Mouse (Mus musculus): Measurements from ENCODE around the gene B3gnt8.

B3gnt8 gene

GRCm38 (mm10) chr7:25618865-25619721 lies 7.4 kb upstream of the B3gnt8 start, which contains the start of gene Dmac2:
Gene Dmac2 (plus strand): TSS chr7:25619414.
- in situ Hi-C loops (cut with MseI, MboI): no loop called here

- in situ Hi-C loops (cut with MseI, MboI): no loop called here
These were observed 6.8 kb upstream of the B3gnt8 start for GRCm38 (mm10) chr7:25619722-25619991.

- in situ Hi-C loops (cut with MseI, MboI): no loop called here
These were observed 6.4 kb upstream of the B3gnt8 start for GRCm38 (mm10) chr7:25620101-25620500.

GRCm38 (mm10) chr7:25620751-25621150 lies 5.7 kb upstream of the B3gnt8 start:
- in situ Hi-C loops (cut with MseI, MboI): no loop called here

- in situ Hi-C loops (cut with MseI, MboI): no loop called here
These were observed 2.5 kb upstream of the B3gnt8 start for GRCm38 (mm10) chr7:25623857-25624370.

GRCm38 (mm10) chr7:25624851-25625250 lies 1.6 kb upstream of the B3gnt8 start:
- in situ Hi-C loops (cut with MseI, MboI): no loop called here

GRCm38 (mm10) chr7:25625594-25626250 lies 732 bp upstream of the B3gnt8 start:
- in situ Hi-C loops (cut with MseI, MboI): no loop called here

- in situ Hi-C loops (cut with MseI, MboI): no loop called here
These were observed 1.2 kb downstream of the B3gnt8 start for GRCm38 (mm10) chr7:25627431-25628322.

GRCm38 (mm10) chr7:25628323-25628620 lies 1.8 kb downstream of the B3gnt8 start:
- in situ Hi-C loops (cut with MseI, MboI): no loop called here

GRCm38 (mm10) chr7:25632679-25633078 lies 6.2 kb downstream of the B3gnt8 start:
- in situ Hi-C loops (cut with MseI, MboI): no loop called here

- in situ Hi-C loops (cut with MseI, MboI): no loop called here
These were observed 9.9 kb downstream of the B3gnt8 start for GRCm38 (mm10) chr7:25636373-25636772.

GRCm38 (mm10) chr7:25637099-25637498 lies 10.6 kb downstream of the B3gnt8 start:
- in situ Hi-C loops (cut with MseI, MboI): no loop called here

- in situ Hi-C loops (cut with MseI, MboI): no loop called here
These were observed 13.3 kb downstream of the B3gnt8 start for GRCm38 (mm10) chr7:25639754-25640153.

GRCm38 (mm10) chr7:25644136-25644535 lies 17.7 kb downstream of the B3gnt8 start:
- in situ Hi-C loops (cut with MseI, MboI): no loop called here

GRCm38 (mm10) chr7:25644631-25645030 lies 18.2 kb downstream of the B3gnt8 start:
- in situ Hi-C loops (cut with MseI, MboI): no loop called here

- in situ Hi-C loops (cut with MseI, MboI): no loop called here
These were observed 18.6 kb downstream of the B3gnt8 start for GRCm38 (mm10) chr7:25645074-25645473.

GRCm38 (mm10) chr7:25647574-25648123 lies 21.2 kb downstream of the B3gnt8 start:
- in situ Hi-C loops (cut with MseI, MboI): no loop called here

GRCm38 (mm10) chr7:25649839-25650238 lies 23.4 kb downstream of the B3gnt8 start:
- in situ Hi-C loops (cut with MseI, MboI): no loop called here

- in situ Hi-C loops (cut with MseI, MboI): no loop called here
These were observed 24.8 kb downstream of the B3gnt8 start for GRCm38 (mm10) chr7:25651281-25651680.

- in situ Hi-C loops (cut with MseI, MboI): no loop called here
These were observed 25.8 kb downstream of the B3gnt8 start for GRCm38 (mm10) chr7:25652244-25652759.

GRCm38 (mm10) chr7:25655601-25656428 lies 29.4 kb downstream of the B3gnt8 start:
- in situ Hi-C loops (cut with MseI, MboI): no loop called here

Data from mouse trophoblast stem cell (cell line).